Mouse (Mus musculus) heart, embryonic 14.5 days (tissue): ENCODE measurements around the gene Krt83. TPM values are rescaled to one million over a fixed set of nuclear protein-coding genes. Genes with fewer than 3 reads are reported as not detected.

Source experiments
- ATAC-seq: fragments of 200-750 bp; cut with Nextera tagmentation; 2 replicates; pipeline ENCODE4 v1.8.0; 2017; ENCODE audit warnings: low read depth, moderate TSS enrichment; ENCODE audit not compliant: insufficient number of reproducible peaks, insufficient read depth, low FRiP score
- H3K27ac ChIP-seq, 2 experiments: fragments of 200-500 bp in 1 of 2; fragments of 300-500 bp in 1 of 2; sonication (generic) in 1 of 2; replicated peaks in 1 of 2; 2 replicates each; pipeline ENCODE4 v1.5.1; 2012 to 2014; ENCODE audit warnings: low read depth in 2 of 2, low read length in 2 of 2, control low read depth in 1 of 2, mild to moderate bottlenecking in 1 of 2, mixed read lengths in 1 of 2; ENCODE audit not compliant: control insufficient read depth in 1 of 2, insufficient read depth in 1 of 2
- H3K27me3 ChIP-seq: fragments of 300-500 bp; sonication (generic); 2 replicates; pipeline ENCODE4 v1.6.1; 2014; ENCODE audit warnings: mild to moderate bottlenecking, low read length, control low read depth; ENCODE audit not compliant: control insufficient read depth, insufficient read depth
- H3K36me3 ChIP-seq: fragments of 300-500 bp; sonication (generic); 2 replicates; pipeline ENCODE4 v1.6.1; 2014; ENCODE audit warnings: mild to moderate bottlenecking, control low read depth, low read length, mixed read lengths; ENCODE audit not compliant: control insufficient read depth, insufficient read depth
- H3K4me1 ChIP-seq, 2 experiments: fragments of 200-500 bp in 1 of 2; fragments of 300-500 bp in 1 of 2; sonication (generic) in 1 of 2; 2 replicates each; pipeline ENCODE4 v1.6.1; 2012 to 2014; ENCODE audit warnings: low read length in 2 of 2, control low read depth in 1 of 2, mixed read lengths in 1 of 2; ENCODE audit not compliant: control insufficient read depth in 2 of 2, insufficient read depth in 2 of 2
- H3K4me2 ChIP-seq: fragments of 300-500 bp; sonication (generic); 2 replicates; pipeline ENCODE4 v1.6.1; 2014; ENCODE audit warnings: mild to moderate bottlenecking, low read length
- H3K4me3 ChIP-seq, 2 experiments: fragments of 200-500 bp in 1 of 2; fragments of 300-500 bp in 1 of 2; sonication (generic) in 1 of 2; 2 replicates each; pipeline ENCODE4 v1.5.1; 2012 to 2014; ENCODE audit warnings: low read length in 2 of 2, mild to moderate bottlenecking in 2 of 2, control low read depth in 1 of 2, low read depth in 1 of 2, moderate library complexity in 1 of 2; ENCODE audit not compliant: control insufficient read depth in 1 of 2, insufficient read depth in 1 of 2
- H3K9ac ChIP-seq: fragments of 300-500 bp; sonication (generic); 2 replicates; pipeline ENCODE4 v1.6.1; 2014; ENCODE audit warnings: mild to moderate bottlenecking, low read length
- H3K9me3 ChIP-seq: fragments of 300-500 bp; sonication (generic); 2 replicates; pipeline ENCODE4 v1.6.1; 2016; ENCODE audit warnings: low read length, control low read depth; ENCODE audit not compliant: control insufficient read depth
- WGBS: fragments of 180-500 bp; shearing (Covaris S2); extraction: QIAGEN DNeasy Blood & Tissue Kit; methylation state at CpG from one replicate; pipeline ENCODE4 v1.1.7; 2014; 5-methylcytosine and 5-hydroxymethylcytosine counted together
- polyA plus RNA-seq: library from polyadenylated mRNA; unstranded; fragments of >200 nt; fragmentation: Nextera tagmentation; extraction: Ambion mirVana; gene quantifications from 2 replicates; pipeline ENCODE4 v1.2.1, GENCODE M21; 2014

Krt83 gene
- polyA plus RNA-seq = not detected in 2 replicates

- no peak within 1 kb of the TSS for H3K27ac ChIP-seq
- ATAC-seq = no peak
- H3K4me1 ChIP-seq = peaks cover 6 to 7% of the 10 kb centered on the region in 2 experiments
- H3K36me3 ChIP-seq = no peaks in the 10 kb centered on the region
- no peak within 1 kb of the TSS for H3K9ac ChIP-seq
- WGBS = 88% methylated on average over 6 of the region's 6 CpGs
- no peak within 1 kb of the TSS for H3K4me3 ChIP-seq
- no peaks in the 10 kb centered on the region for H3K27me3 ChIP-seq
- H3K4me2 ChIP-seq = no peak within 1 kb of the TSS
- no peaks in the 10 kb centered on the region for H3K9me3 ChIP-seq
These were observed at the start of gene Krt83 for GRCm38 (mm10) chr15:101491431-101491830. Gene Krt83, minus strand, starts transcription at chr15:101491512.

GRCm38 (mm10) chr15:101538580-101538900, 47.2 kb upstream of the Krt83 start:
- WGBS = 61% methylated on average over 4 of the region's 4 CpGs
- Histone ChIP-seq H3K9ac (no peak overlapping the region), H3K4me3 (no peak overlapping the region), H3K4me1 (no peaks in the 10 kb centered on the region), H3K27ac (no peak overlapping the region), H3K36me3 (no peaks in the 10 kb centered on the region), H3K9me3 (no peaks in the 10 kb centered on the region), H3K27me3 (peaks cover 5% of the 10 kb centered on the region; the same call in 1 of the 2 replicates), H3K4me2 (no peak overlapping the region)
- ATAC-seq = no peak

GRCm38 (mm10) chr15:101537864-101538579, 46.7 kb upstream of the Krt83 start:
- peaks cover 5% of the 10 kb centered on the region; the same call in 1 of the 2 replicates for H3K27me3 ChIP-seq
- 39% methylated on average over 7 of the region's 7 CpGs for WGBS
- H3K27ac ChIP-seq = no peak overlapping the region
- no peaks in the 10 kb centered on the region for H3K9me3 ChIP-seq
- no peaks in the 10 kb centered on the region for H3K4me1 ChIP-seq
- H3K4me2 ChIP-seq = no peak overlapping the region
- no peak for ATAC-seq
- H3K9ac ChIP-seq = no peak overlapping the region
- H3K36me3 ChIP-seq = no peaks in the 10 kb centered on the region
- H3K4me3 ChIP-seq = no peak overlapping the region

- H3K4me1 ChIP-seq = no peaks in the 10 kb centered on the region
- H3K27ac ChIP-seq = no peak overlapping the region
- no peak for ATAC-seq
- H3K27me3 ChIP-seq = no peaks in the 10 kb centered on the region
- H3K4me2 ChIP-seq = no peak overlapping the region
- WGBS = 58% methylated on average over 9 of the region's 9 CpGs
- no peak overlapping the region for H3K4me3 ChIP-seq
- H3K9me3 ChIP-seq = no peaks in the 10 kb centered on the region
- H3K9ac ChIP-seq = no peak overlapping the region
- no peaks in the 10 kb centered on the region for H3K36me3 ChIP-seq
These were observed 44.9 kb upstream of the Krt83 start for GRCm38 (mm10) chr15:101536054-101536850.

- no peak for ATAC-seq
- Histone ChIP-seq H3K9me3 (no peaks in the 10 kb centered on the region), H3K4me3 (no peak within 1 kb of the TSS), H3K9ac (no peak within 1 kb of the TSS), H3K4me2 (no peak within 1 kb of the TSS), H3K27me3 (peaks cover 2% of the 10 kb centered on the region; the same call in 1 of the 2 replicates), H3K27ac (no peak within 1 kb of the TSS), H3K36me3 (no peaks in the 10 kb centered on the region), H3K4me1 (no peaks in the 10 kb centered on the region)
- WGBS = 76% methylated on average over 7 of the region's 7 CpGs
These were observed 41.4 kb upstream of the Krt83 start, which contains the start of gene Krt84 for GRCm38 (mm10) chr15:101532720-101533119. Gene Krt84, minus strand, starts transcription at chr15:101532820.

GRCm38 (mm10) chr15:101522556-101523232, 31.4 kb upstream of the Krt83 start:
- no peak overlapping the region for H3K27ac ChIP-seq
- no peak overlapping the region for H3K4me3 ChIP-seq
- 67% methylated on average over 4 of the region's 4 CpGs for WGBS
- H3K9me3 ChIP-seq = no peaks in the 10 kb centered on the region
- H3K36me3 ChIP-seq = no peaks in the 10 kb centered on the region
- no peak overlapping the region for H3K4me2 ChIP-seq
- H3K9ac ChIP-seq = no peak overlapping the region
- no peaks in the 10 kb centered on the region for H3K4me1 ChIP-seq
- ATAC-seq = no peak
- H3K27me3 ChIP-seq = peaks cover 18% of the 10 kb centered on the region

GRCm38 (mm10) chr15:101519792-101520191, 28.5 kb upstream of the Krt83 start:
- ATAC-seq = no peak
- no peak overlapping the region for H3K27ac ChIP-seq
- H3K4me2 ChIP-seq = no peak overlapping the region
- no peaks in the 10 kb centered on the region for H3K4me1 ChIP-seq
- no peak overlapping the region for H3K9ac ChIP-seq
- no peaks in the 10 kb centered on the region for H3K36me3 ChIP-seq
- 10% methylated on average over 2 of the region's 2 CpGs for WGBS
- H3K9me3 ChIP-seq = no peaks in the 10 kb centered on the region
- H3K4me3 ChIP-seq = no peak overlapping the region
- peaks cover 13% of the 10 kb centered on the region for H3K27me3 ChIP-seq
